Mouse (Mus musculus): ENCODE results near the gene Gm48552. TPM values are rescaled to one million over a fixed set of nuclear protein-coding genes. Genes with fewer than 3 reads are reported as not detected.

Gene Gm48552
- total and polyA plus RNA-seq, 2 experiments from 2014 or later, result 4.0 to 7.5 TPM

DNA sequence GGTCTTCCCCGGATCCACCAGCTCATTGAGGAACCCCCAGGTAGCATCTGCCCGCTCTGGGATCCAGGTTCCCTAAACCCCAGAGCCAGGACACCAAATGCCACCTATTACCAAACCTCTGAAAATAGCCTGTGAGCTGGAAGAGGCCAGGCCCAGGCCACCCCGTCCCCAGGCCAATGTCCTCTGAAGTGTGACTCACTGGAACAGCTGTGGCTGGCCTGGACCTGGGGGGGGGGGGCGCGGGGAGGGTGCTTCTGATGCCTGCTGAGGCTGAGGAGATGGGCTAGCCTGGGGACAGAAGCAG lies 32.9 kb downstream of the Gm48552 start:
- TF ChIP-seq CTCF (IDR thresholded peaks at IDR 0.05; ENCODE audit: low read depth), result no peak
- DNase-seq (ENCODE audit: low spot score) (no peak), ATAC-seq (no peak)
- Histone ChIP-seq H3K9me3 (ENCODE audit: low read length) (no peaks in the 10 kb centered on the region), H3K4me2 (ENCODE audit: low read depth, low read length) (no peak overlapping the region), H3K4me1 (ENCODE audit: insufficient read depth, low read length) (peaks cover 28% of the 10 kb centered on the region), H3K36me3 (ENCODE audit: insufficient read depth, low read length) (no peaks in the 10 kb centered on the region), H3K27me3 (ENCODE audit: insufficient read depth, low read length) (no peaks in the 10 kb centered on the region), H3K4me3 (ENCODE audit: low read length) (no peak overlapping the region), H3K27ac (no peak overlapping the region), H3K9ac (replicated peaks; ENCODE audit: low read length) (no peak overlapping the region)
- 66% methylated on average over 5 of the region's 5 CpGs for WGBS

DNA sequence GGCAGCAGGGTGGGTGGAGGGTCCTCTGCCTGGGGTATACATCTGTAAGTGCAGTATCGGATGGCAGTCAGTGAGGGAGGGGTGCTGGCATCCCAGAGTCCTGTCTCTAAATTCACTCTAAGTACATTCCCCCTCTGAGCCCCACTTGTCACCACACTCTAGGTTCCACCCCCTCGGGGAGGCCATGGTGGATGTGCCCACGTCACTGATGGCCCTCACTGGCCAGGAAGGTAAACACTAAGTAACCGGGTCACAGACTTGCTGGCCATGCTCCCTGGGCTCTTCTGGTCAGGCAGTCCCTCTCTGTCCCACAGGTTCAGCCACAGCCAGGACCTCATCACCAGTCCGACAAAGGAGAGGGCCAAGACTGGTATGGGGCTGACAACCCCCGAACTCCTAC lies 33.4 kb downstream of the Gm48552 start:
- H3K36me3 ChIP-seq (ENCODE audit: insufficient read depth, low read length), result no peaks in the 10 kb centered on the region
- WGBS, result 70% methylated on average over 6 of the region's 6 CpGs
- no peak overlapping the region for H3K4me3 ChIP-seq (ENCODE audit: low read length)
- no peak for TF ChIP-seq CTCF (IDR thresholded peaks at IDR 0.05; ENCODE audit: low read depth)
- ATAC-seq, result no peak
- no peak overlapping the region for H3K9ac ChIP-seq (replicated peaks; ENCODE audit: low read length)
- no peak overlapping the region for H3K4me2 ChIP-seq (ENCODE audit: low read depth, low read length)
- H3K27ac ChIP-seq, result no peak overlapping the region
- DNase-seq (ENCODE audit: low spot score), result peak; percentile 1
- H3K9me3 ChIP-seq (ENCODE audit: low read length), result no peaks in the 10 kb centered on the region
- peaks cover 23% of the 10 kb centered on the region for H3K4me1 ChIP-seq (ENCODE audit: insufficient read depth, low read length)
- no peaks in the 10 kb centered on the region for H3K27me3 ChIP-seq (ENCODE audit: insufficient read depth, low read length)

GRCm38 (mm10) chr10:81422661-81423217 lies 33.9 kb downstream of the Gm48552 start:
- ATAC-seq, result no peak
- no peak for DNase-seq (ENCODE audit: low spot score)
- no peak overlapping the region for H3K9ac ChIP-seq (replicated peaks; ENCODE audit: low read length)
- H3K27ac ChIP-seq, result no peak overlapping the region
- H3K4me1 ChIP-seq (ENCODE audit: insufficient read depth, low read length), result peaks cover 18% of the 10 kb centered on the region
- H3K4me3 ChIP-seq (ENCODE audit: low read length), result no peak overlapping the region
- H3K27me3 ChIP-seq (ENCODE audit: insufficient read depth, low read length), result no peaks in the 10 kb centered on the region
- H3K36me3 ChIP-seq (ENCODE audit: insufficient read depth, low read length), result no peaks in the 10 kb centered on the region
- H3K9me3 ChIP-seq (ENCODE audit: low read length), result no peaks in the 10 kb centered on the region
- no peak overlapping the region for H3K4me2 ChIP-seq (ENCODE audit: low read depth, low read length)
- TF ChIP-seq CTCF (IDR thresholded peaks at IDR 0.05; ENCODE audit: low read depth), result no peak
- 80% methylated on average over 3 of the region's 3 CpGs for WGBS

GRCm38 (mm10) chr10:81423476-81424245 lies 34.9 kb downstream of the Gm48552 start:
- Histone ChIP-seq H3K36me3 (ENCODE audit: insufficient read depth, low read length) (no peaks in the 10 kb centered on the region), H3K4me3 (ENCODE audit: low read length) (no peak overlapping the region), H3K27ac (peak overlapping the region; percentile 54; the same call in 1 of the 2 replicates), H3K27me3 (ENCODE audit: insufficient read depth, low read length) (no peaks in the 10 kb centered on the region), H3K9me3 (ENCODE audit: low read length) (no peaks in the 10 kb centered on the region), H3K4me1 (ENCODE audit: insufficient read depth, low read length) (peaks cover 10% of the 10 kb centered on the region), H3K9ac (replicated peaks; ENCODE audit: low read length) (no peak overlapping the region; the same call in 1 of the 2 replicates), H3K4me2 (ENCODE audit: low read depth, low read length) (peak overlapping the region; percentile 26; the same call in 1 of the 2 replicates)
- no peak for ATAC-seq
- 84% methylated on average over 4 of the region's 4 CpGs for WGBS
- peak; percentile 1 for DNase-seq (ENCODE audit: low spot score)
- no peak for TF ChIP-seq CTCF (IDR thresholded peaks at IDR 0.05; ENCODE audit: low read depth)

GRCm38 (mm10) chr10:81424246-81425051 lies 35.6 kb downstream of the Gm48552 start:
- 7% methylated on average over 23 of the region's 25 CpGs for WGBS
- Histone ChIP-seq H3K27me3 (ENCODE audit: insufficient read depth, low read length) (no peaks in the 10 kb centered on the region), H3K9me3 (ENCODE audit: low read length) (no peaks in the 10 kb centered on the region), H3K4me1 (ENCODE audit: insufficient read depth, low read length) (peaks cover 9% of the 10 kb centered on the region), H3K9ac (replicated peaks; ENCODE audit: low read length) (no peak overlapping the region; the same call in 1 of the 2 replicates), H3K27ac (peak overlapping the region; percentile 54; the same call in 1 of the 2 replicates), H3K4me2 (ENCODE audit: low read depth, low read length) (peak overlapping the region; percentile 26), H3K4me3 (ENCODE audit: low read length) (0 out of 2 replicates have a peak overlapping the region, but pooled peaks have one; percentile 4), H3K36me3 (ENCODE audit: insufficient read depth, low read length) (no peaks in the 10 kb centered on the region)
- DNase-seq (ENCODE audit: low spot score) (peak; percentile 51), ATAC-seq (peak; percentile 9; the same call in 1 of the 2 replicates)
- TF ChIP-seq CTCF (IDR thresholded peaks at IDR 0.05; ENCODE audit: low read depth), result no peak

DNA sequence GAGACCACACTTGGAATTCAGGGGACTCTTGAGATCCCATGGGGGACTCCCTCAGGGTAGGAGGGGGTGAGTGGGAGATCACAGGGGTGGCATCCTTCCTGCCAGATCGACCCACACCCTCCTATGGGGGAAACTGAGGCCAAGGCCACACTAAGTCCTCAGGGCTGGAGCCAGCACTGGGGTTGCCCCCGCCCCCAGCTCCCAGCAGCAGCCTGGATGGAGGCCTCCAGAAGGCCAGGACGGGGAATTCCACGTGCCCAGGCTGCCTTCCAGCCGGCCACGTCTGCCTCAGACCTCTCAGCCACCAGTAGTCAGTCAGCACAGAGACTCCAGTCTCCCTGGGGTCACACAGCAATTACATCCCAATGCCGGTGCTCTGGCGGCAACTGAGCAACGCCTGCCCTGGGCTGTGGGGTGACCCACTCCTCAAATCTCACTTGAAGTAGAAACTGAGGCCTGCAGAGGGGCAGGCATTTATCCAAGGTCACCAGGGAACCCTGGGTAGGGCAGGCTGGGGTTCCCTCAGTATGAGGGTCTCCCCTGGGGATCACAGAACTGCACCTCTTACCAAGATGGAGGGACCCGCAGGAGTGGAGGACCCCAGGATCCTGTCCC lies 36.5 kb downstream of the Gm48552 start:
- peak; percentile 10 for DNase-seq (ENCODE audit: low spot score)
- Histone ChIP-seq H3K4me2 (ENCODE audit: low read depth, low read length) (peak overlapping the region; percentile 26; the same call in 1 of the 2 replicates), H3K36me3 (ENCODE audit: insufficient read depth, low read length) (no peaks in the 10 kb centered on the region), H3K4me3 (ENCODE audit: low read length) (no peak overlapping the region), H3K9ac (replicated peaks; ENCODE audit: low read length) (no peak overlapping the region), H3K4me1 (ENCODE audit: insufficient read depth, low read length) (peaks cover 9% of the 10 kb centered on the region), H3K27ac (peak overlapping the region; percentile 54; the same call in 1 of the 2 replicates), H3K9me3 (ENCODE audit: low read length) (no peaks in the 10 kb centered on the region), H3K27me3 (ENCODE audit: insufficient read depth, low read length) (no peaks in the 10 kb centered on the region)
- no peak for TF ChIP-seq CTCF (IDR thresholded peaks at IDR 0.05; ENCODE audit: low read depth)
- 28% methylated on average over 10 of the region's 10 CpGs for WGBS
- ATAC-seq, result no peak

Data from hindbrain, postnatal 0 days (tissue).